Mouse (Mus musculus): ENCODE measurements around the gene Gm21958. TPM values are rescaled to one million over a fixed set of nuclear protein-coding genes. Genes with fewer than 3 reads are reported as not detected.

Gm21958 gene
- total and polyA plus RNA-seq, 3 experiments, result 0.45 TPM; not detected in 2

GRCm38 (mm10) chr3:54669559-54669958 is 44.6 kb downstream of the Gm21958 start:
- H3K27me3 ChIP-seq (ENCODE audit: control insufficient read depth in 1 of 2, insufficient read depth in 2 of 2, low read length in 2 of 2), result no peaks in the 10 kb centered on the region; a peak in 1 of 4 replicates
- H3K4me1 ChIP-seq (ENCODE audit: control insufficient read depth in 1 of 2, insufficient read depth in 2 of 2, low read length in 2 of 2), result no peaks in the 10 kb centered on the region; a peak in 3 of 4 replicates
- no peak overlapping the region for H3K27ac ChIP-seq (ENCODE audit: control insufficient read depth, low read depth, low read length)
- H3K36me3 ChIP-seq (ENCODE audit: control insufficient read depth in 1 of 2, insufficient read depth in 2 of 2, low read length in 2 of 2), result peaks cover 0 to 3% of the 10 kb centered on the region in 2 experiments; a peak in 1 of 4 replicates
- no peak overlapping the region for H3K4me3 ChIP-seq (ENCODE audit: control insufficient read depth in 1 of 2, insufficient read depth in 1 of 2, low read depth in 2 of 2, low read length in 2 of 2)
- no peaks in the 10 kb centered on the region for H3K79me2 ChIP-seq (ENCODE audit: control insufficient read depth, insufficient read depth, low read length, poor library complexity)
- peak; percentile 21 for TF ChIP-seq RAD21 (IDR thresholded peaks at IDR 0.05; ENCODE audit: low read depth, low read length)
- no peak for TF ChIP-seq CHD2 (IDR thresholded peaks at IDR 0.05; ENCODE audit: low read length)
- no peak for TF ChIP-seq MYB (IDR thresholded peaks at IDR 0.05; ENCODE audit: low read depth, low read length)
- no peak for TF ChIP-seq HCFC1 (IDR thresholded peaks at IDR 0.05; ENCODE audit: low read depth, low read length)
- peak in 2 of 3 experiments; percentile 9 to 48; a peak in 3 of 6 replicates for TF ChIP-seq CTCF (IDR thresholded peaks at IDR 0.05 in 2 of 3, conservative IDR thresholded peaks at IDR 0.05 in 1 of 3; ENCODE audit: control insufficient read depth in 1 of 3, insufficient read depth in 1 of 3, low read depth in 2 of 3, low read length in 3 of 3, poor library complexity in 1 of 3, severe bottlenecking in 1 of 3)
- no peak for TF ChIP-seq JUND (IDR thresholded peaks at IDR 0.05; ENCODE audit: low read depth, low read length)
- DNase-seq (ENCODE audit: low read depth, low spot score), result peak; percentile 28
- no peaks in the 10 kb centered on the region for H3K9me3 ChIP-seq (replicated peaks; ENCODE audit: insufficient read depth, low read length)
- H3K9ac ChIP-seq (ENCODE audit: control insufficient read depth, low read depth, low read length, poor library complexity, severe bottlenecking), result no peak overlapping the region

- Histone ChIP-seq H3K4me3 (ENCODE audit: control insufficient read depth in 1 of 2, insufficient read depth in 1 of 2, low read depth in 2 of 2, low read length in 2 of 2) (no peak overlapping the region; a peak in 1 of 4 replicates), H3K36me3 (ENCODE audit: control insufficient read depth in 1 of 2, insufficient read depth in 2 of 2, low read length in 2 of 2) (peaks cover 0 to 3% of the 10 kb centered on the region in 2 experiments; a peak in 1 of 4 replicates), H3K9me3 (replicated peaks; ENCODE audit: insufficient read depth, low read length) (no peaks in the 10 kb centered on the region), H3K27ac (ENCODE audit: control insufficient read depth, low read depth, low read length) (no peak overlapping the region), H3K27me3 (ENCODE audit: control insufficient read depth in 1 of 2, insufficient read depth in 2 of 2, low read length in 2 of 2) (no peaks in the 10 kb centered on the region; a peak in 1 of 4 replicates), H3K9ac (ENCODE audit: control insufficient read depth, low read depth, low read length, poor library complexity, severe bottlenecking) (no peak overlapping the region), H3K4me1 (ENCODE audit: control insufficient read depth in 1 of 2, insufficient read depth in 2 of 2, low read length in 2 of 2) (no peaks in the 10 kb centered on the region; a peak in 3 of 4 replicates), H3K79me2 (ENCODE audit: control insufficient read depth, insufficient read depth, low read length, poor library complexity) (no peaks in the 10 kb centered on the region)
- DNase-seq (ENCODE audit: low read depth, low spot score), result no peak
- TF ChIP-seq MEF2A (IDR thresholded peaks at IDR 0.05; ENCODE audit: extremely low read depth, insufficient replicate concordance, low read depth, low read length, poor library complexity, severe bottlenecking), result no peak
- no peak for TF ChIP-seq NRF1 (IDR thresholded peaks at IDR 0.05; ENCODE audit: insufficient read depth, low read depth, low read length, poor library complexity, severe bottlenecking)
- TF ChIP-seq E2F4 (IDR thresholded peaks at IDR 0.05; ENCODE audit: borderline replicate concordance, low read depth, low read length), result no peak
- TF ChIP-seq USF2 (IDR thresholded peaks at IDR 0.05; ENCODE audit: borderline replicate concordance in 1 of 2, insufficient read depth in 1 of 2, low read depth in 1 of 2, low read length in 2 of 2), result no peak
- TF ChIP-seq EP300 (IDR thresholded peaks at IDR 0.05; ENCODE audit: low read depth in 1 of 2, low read length in 2 of 2), result no peak
- no peak for TF ChIP-seq MAX (IDR thresholded peaks at IDR 0.05; ENCODE audit: low read length)
- no peak for TF ChIP-seq JUND (IDR thresholded peaks at IDR 0.05; ENCODE audit: low read depth, low read length)
- no peak for TF ChIP-seq RCOR1 (IDR thresholded peaks at IDR 0.05; ENCODE audit: low read depth, low read length)
These were observed 45.4 kb downstream of the Gm21958 start for GRCm38 (mm10) chr3:54668722-54669121.

GRCm38 (mm10) chr3:54668141-54668540 is 46.0 kb downstream of the Gm21958 start:
- no peak for DNase-seq (ENCODE audit: low read depth, low spot score)
- Histone ChIP-seq H3K9me3 (replicated peaks; ENCODE audit: insufficient read depth, low read length) (no peaks in the 10 kb centered on the region), H3K79me2 (ENCODE audit: control insufficient read depth, insufficient read depth, low read length, poor library complexity) (no peaks in the 10 kb centered on the region), H3K27me3 (ENCODE audit: control insufficient read depth in 1 of 2, insufficient read depth in 2 of 2, low read length in 2 of 2) (no peaks in the 10 kb centered on the region; a peak in 1 of 4 replicates), H3K36me3 (ENCODE audit: control insufficient read depth in 1 of 2, insufficient read depth in 2 of 2, low read length in 2 of 2) (peaks cover 0 to 3% of the 10 kb centered on the region in 2 experiments; a peak in 1 of 4 replicates), H3K9ac (ENCODE audit: control insufficient read depth, low read depth, low read length, poor library complexity, severe bottlenecking) (no peak overlapping the region), H3K27ac (ENCODE audit: control insufficient read depth, low read depth, low read length) (no peak overlapping the region), H3K4me1 (ENCODE audit: control insufficient read depth in 1 of 2, insufficient read depth in 2 of 2, low read length in 2 of 2) (no peaks in the 10 kb centered on the region; a peak in 3 of 4 replicates), H3K4me3 (ENCODE audit: control insufficient read depth in 1 of 2, insufficient read depth in 1 of 2, low read depth in 2 of 2, low read length in 2 of 2) (no peak overlapping the region)
- no peak for TF ChIP-seq POLR2AphosphoS2 (IDR thresholded peaks at IDR 0.05; ENCODE audit: low read length)
- TF ChIP-seq MXI1 (IDR thresholded peaks at IDR 0.05; ENCODE audit: low read depth, low read length), result no peak
- no peak for TF ChIP-seq MAZ (IDR thresholded peaks at IDR 0.05; ENCODE audit: low read depth, low read length)
- TF ChIP-seq E2F4 (IDR thresholded peaks at IDR 0.05; ENCODE audit: borderline replicate concordance, low read depth, low read length), result no peak
- no peak for TF ChIP-seq CHD1 (IDR thresholded peaks at IDR 0.05; ENCODE audit: low read depth, low read length)
- TF ChIP-seq ZNF384 (IDR thresholded peaks at IDR 0.05; ENCODE audit: low read depth, low read length), result no peak
- TF ChIP-seq ZC3H11A (IDR thresholded peaks at IDR 0.05; ENCODE audit: low read depth, low read length), result no peak
- TF ChIP-seq BHLHE40 (IDR thresholded peaks at IDR 0.05; ENCODE audit: borderline replicate concordance, low read depth, low read length), result no peak
- TF ChIP-seq NELFE (IDR thresholded peaks at IDR 0.05; ENCODE audit: low read depth, low read length), result no peak
- no peak for TF ChIP-seq SIN3A (IDR thresholded peaks at IDR 0.05; ENCODE audit: low read length)
- no peak for TF ChIP-seq POLR2A (IDR thresholded peaks at IDR 0.05; ENCODE audit: control insufficient read depth in 1 of 2, insufficient read depth in 1 of 2, low read depth in 1 of 2, low read length in 2 of 2, poor library complexity in 1 of 2)
- no peak for TF ChIP-seq ZKSCAN1 (IDR thresholded peaks at IDR 0.05; ENCODE audit: low read depth, low read length)
- TF ChIP-seq UBTF (IDR thresholded peaks at IDR 0.05; ENCODE audit: borderline replicate concordance, insufficient read depth, low read depth, low read length), result no peak
- TF ChIP-seq CTCF (IDR thresholded peaks at IDR 0.05 in 2 of 3, conservative IDR thresholded peaks at IDR 0.05 in 1 of 3; ENCODE audit: control insufficient read depth in 1 of 3, insufficient read depth in 1 of 3, low read depth in 2 of 3, low read length in 3 of 3, poor library complexity in 1 of 3, severe bottlenecking in 1 of 3), result no peak
- no peak for TF ChIP-seq MEF2A (IDR thresholded peaks at IDR 0.05; ENCODE audit: extremely low read depth, insufficient replicate concordance, low read depth, low read length, poor library complexity, severe bottlenecking)

Data from MEL (cell line).